Mouse (Mus musculus): ENCODE measurements around the gene Ank2.

Ank2 gene

GRCm38 (mm10) chr3:127498742-127499400 is at the start of gene Ank2:
Gene Ank2 (minus strand): TSS chr3:127499350.
- peak; percentile 80 for DNase-seq (ENCODE audit: low read depth, low spot score)

DNA sequence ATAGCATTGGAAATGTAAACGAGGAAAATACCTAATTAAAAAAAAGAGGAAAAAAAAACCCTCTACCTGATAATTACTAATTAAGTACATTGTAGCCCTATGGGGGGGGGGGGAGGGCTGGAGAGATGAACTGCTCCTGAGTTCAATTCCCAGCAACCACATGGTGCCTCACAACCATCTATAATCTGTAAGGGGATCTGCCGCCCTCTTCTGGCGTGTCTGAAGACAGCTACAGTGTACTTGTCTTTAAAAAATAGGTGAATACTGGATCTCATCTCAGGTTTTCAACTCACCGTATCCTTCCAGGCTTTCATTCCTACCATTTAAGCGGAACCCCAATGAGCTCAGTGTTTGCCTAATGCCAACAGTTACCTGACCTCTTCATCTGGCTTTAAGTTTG is 48.7 kb upstream of the Ank2 start:
- peak; percentile 24 for DNase-seq (ENCODE audit: low read depth, low spot score)

GRCm38 (mm10) chr3:127544610-127545121 is 45.5 kb upstream of the Ank2 start:
- DNase-seq (ENCODE audit: low read depth, low spot score): no peak

DNA sequence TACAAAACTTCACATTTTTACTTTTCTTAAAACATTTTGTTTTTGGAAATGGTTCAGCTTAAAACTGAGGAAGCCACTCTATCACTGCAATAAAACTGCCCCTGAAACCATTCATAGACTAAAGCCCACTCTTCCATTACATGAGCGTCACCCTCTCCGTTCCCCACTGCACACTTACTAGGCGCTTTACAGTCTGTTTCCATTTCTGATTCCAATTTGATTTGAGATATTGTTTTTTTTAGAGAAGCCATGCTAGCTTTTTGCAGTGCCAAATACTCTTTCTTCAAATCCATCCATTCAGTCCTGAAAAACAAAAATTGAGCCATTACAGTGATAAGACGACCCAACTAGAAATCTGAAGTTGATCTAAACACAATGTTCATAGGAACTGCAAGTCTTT is 44.8 kb upstream of the Ank2 start:
- DNase-seq (ENCODE audit: low read depth, low spot score): no peak

DNA sequence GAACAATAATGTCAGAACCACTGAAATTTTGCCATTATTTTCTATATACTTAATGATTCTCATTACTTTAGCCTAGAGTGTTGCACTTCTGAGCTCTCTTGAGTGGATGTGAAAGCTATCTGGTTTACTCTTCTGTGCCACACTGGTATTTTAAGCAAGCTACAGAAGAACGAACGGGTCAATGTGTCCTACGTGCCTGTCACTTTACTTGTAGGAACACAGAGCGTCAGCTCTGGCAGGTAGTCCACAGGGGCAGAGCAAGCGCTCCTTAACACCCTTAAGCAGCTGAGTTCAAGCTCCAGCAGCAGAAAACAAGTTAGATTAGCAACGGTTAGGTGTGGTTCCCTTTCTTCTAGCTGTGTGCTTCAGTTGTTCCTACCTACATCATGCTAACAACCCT is 40.0 kb upstream of the Ank2 start:
- DNase-seq (ENCODE audit: low read depth, low spot score): no peak

DNA sequence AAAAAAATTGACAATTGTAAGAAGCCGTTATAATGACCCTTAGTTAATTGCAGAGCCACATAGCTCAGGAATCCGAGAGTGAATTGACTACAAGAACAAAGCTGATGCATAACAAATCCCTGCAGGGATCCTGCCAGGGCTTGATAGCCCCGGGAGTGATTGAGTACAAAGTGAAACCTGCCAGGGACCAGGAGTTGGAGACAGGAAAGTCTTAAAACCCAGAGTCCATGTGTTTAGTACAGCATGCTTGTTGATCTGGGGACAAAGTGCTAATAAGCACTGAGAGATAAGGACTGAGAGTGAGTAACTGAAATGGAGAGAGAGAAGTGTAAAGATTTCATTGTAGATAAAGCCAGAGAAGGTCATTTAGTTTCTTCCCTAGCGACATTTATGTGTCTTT is 31.1 kb upstream of the Ank2 start:
- no peak for DNase-seq (ENCODE audit: low read depth, low spot score)

GRCm38 (mm10) chr3:127529824-127530223 is 30.7 kb upstream of the Ank2 start:
- no peak for DNase-seq (ENCODE audit: low read depth, low spot score)

DNA sequence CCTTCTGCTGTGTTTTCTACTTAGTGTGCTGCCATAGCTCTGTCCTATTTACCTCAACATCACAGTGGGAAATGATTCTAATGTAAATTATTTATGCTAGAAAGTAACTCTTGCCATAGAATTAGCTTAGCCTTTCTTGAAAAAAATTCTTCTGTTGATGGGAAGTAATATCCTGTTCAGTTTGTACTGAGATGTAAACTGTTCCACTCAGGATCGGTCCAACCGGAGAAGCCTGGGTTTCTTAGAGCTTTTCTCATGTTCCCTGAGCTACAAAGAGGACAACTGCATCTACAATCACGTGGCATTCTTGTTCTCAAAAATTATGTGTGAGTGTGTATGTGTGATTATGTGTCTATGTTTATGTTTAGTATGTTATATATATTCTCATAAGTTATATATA is 30.1 kb upstream of the Ank2 start:
- DNase-seq (ENCODE audit: low read depth, low spot score): no peak

DNA sequence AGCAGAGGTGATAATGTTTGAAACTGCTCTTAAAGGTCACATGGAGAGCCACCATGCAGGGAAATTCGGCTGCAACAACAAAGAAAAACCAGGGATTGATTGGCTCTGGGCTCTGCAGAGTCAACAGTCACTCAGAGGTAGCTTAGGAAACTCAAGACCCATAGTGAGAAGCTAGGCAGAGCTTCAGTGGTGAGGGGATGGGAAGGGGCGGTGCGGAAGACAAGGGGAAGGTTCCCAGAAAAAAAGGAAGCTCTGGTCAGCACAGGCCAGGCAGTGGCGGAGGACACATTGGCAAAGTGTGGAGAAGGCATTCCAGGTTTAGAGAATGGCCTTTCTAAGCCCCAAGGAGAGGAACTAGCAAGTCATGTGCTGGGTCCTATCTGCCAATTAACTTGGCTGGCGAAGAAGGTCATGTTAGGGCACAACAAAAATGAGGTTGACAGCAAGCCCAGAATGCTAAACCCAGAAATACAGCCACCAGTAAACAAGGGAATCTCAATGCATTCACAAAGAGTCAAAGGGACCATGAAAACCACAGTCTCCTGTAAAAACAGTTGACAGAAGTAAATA is 28.4 kb upstream of the Ank2 start:
- DNase-seq (ENCODE audit: low read depth, low spot score): peak; percentile 17

- peak; percentile 24 for DNase-seq (ENCODE audit: low read depth, low spot score)
Measured at GRCm38 (mm10) chr3:127525188-127525819, 26.2 kb upstream of the Ank2 start.

- no peak for DNase-seq (ENCODE audit: low read depth, low spot score)
Measured at GRCm38 (mm10) chr3:127521156-127521555, 22.0 kb upstream of the Ank2 start.

- DNase-seq (ENCODE audit: low read depth, low spot score): no peak
Measured at GRCm38 (mm10) chr3:127520300-127520699, 21.1 kb upstream of the Ank2 start.

DNA sequence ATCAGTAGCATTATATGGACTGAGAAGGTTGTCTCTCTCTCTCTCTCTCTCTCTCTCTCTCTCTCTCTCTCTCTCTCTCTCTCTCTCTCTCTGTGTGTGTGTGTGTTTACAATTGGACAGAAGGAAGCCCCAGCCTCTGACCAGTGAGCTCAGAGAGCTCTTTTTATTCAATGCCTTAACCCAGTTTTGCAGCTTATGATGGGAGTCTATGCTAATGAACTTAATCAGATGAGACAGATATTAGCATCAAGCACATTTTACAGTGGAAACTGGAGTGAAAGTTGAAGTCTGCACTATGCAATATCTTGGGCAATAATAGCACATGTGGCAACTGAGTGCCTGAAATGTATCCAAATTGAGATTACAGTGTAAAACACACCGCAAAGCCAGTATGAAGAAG is 16.1 kb upstream of the Ank2 start:
- no peak for DNase-seq (ENCODE audit: low read depth, low spot score)

GRCm38 (mm10) chr3:127513699-127514098 is 14.5 kb upstream of the Ank2 start:
- DNase-seq (ENCODE audit: low read depth, low spot score): no peak

DNA sequence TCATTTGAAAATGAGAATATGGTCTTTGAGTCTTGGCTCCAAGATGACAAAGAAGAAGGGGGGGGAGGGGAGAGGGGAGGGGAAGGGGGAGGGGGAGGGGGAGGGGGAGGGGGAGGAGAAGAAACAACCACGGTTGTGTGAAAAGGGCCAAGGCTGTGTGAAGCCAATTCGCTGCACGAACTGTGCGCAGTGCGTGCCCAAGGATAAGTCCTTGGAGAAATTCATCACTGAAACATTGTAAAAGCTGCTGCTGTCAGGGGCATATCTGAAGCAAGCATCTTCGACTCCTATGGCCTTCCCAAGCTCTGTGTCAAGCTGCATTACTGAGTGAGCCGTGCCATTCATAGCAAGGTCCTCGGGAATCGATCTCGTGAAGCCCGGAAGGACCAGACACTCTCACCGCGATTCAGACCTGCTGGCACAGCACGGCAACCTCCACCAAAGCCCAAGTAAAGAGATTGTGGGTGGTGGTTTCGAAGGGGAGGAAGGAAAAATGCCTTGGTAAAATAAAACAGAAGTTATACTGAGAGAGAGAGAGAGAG is 13.7 kb upstream of the Ank2 start:
- no peak for DNase-seq (ENCODE audit: low read depth, low spot score)

- DNase-seq (ENCODE audit: low read depth, low spot score): peak; percentile 35
Measured at GRCm38 (mm10) chr3:127511786-127512746, 12.9 kb upstream of the Ank2 start.

DNA sequence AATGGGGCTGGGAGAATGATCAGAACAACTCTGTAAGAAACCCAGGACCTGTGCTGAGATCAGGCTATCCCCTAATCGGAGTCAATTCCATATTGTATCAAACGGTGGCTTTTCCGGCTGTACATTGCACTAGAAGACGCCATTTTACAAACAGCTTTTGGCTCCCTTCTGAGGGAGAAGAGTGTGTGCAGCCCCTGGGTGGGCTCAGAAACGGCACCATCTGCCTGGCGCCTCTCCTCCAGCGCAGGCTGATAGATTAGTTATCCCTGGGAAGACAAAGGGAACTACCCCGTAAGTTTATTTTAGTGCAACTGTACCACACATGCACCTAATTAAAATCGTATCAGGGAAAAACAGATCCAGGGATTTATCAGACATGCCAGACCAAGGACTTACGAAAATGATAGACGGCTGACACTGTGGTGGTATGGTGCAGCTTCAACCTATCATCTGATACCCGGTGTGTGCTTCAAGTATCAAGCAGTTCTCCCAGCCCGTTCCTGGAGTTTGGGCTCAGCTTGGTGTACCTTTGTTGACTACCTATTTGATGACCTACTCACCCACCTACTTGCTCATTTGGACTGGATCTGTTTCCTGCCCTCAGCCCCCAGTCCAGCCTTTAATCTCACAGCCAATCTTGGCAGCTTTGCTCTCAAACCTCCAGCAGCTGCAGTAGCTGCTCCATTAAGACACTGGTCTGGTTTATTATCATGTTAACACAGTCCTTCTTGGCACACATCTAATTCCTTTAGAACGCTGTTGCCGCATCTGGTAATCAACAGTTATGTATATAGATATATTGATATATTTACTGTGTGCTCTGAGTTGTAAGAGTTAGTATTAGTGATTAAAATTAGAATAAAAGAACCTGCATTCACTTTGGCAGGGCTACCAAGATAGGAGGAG is 9.0 kb upstream of the Ank2 start:
- no peak for DNase-seq (ENCODE audit: low read depth, low spot score)

DNA sequence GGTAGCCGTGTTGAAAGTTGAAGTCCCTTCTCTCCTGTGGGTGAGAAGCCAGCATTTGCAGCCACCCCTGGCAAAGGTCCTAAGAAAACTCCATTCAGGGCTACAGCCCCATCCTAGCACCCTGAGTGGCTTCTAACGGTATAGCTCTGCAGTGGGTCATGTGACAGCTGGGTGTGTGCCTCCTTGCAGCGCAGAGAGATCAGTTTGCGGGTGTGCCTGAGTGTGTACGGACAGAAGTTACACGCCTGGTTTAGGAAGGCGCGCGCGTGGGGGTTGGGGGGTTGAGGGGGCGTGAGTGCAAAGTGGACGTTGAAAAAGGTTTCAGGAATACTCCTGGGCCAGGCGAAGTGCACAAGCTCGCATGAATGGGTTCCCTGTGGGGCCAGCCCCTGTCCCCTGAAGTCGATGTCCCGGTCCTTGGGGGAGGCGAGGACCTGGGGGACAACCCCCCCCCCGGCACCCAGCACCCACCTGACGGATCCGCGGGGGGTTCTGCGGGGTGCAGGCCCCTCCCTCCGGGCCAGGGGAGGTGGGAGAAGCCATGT is 881 bp downstream of the Ank2 start:
- peak; percentile 80 for DNase-seq (ENCODE audit: low read depth, low spot score)

- no peak for DNase-seq (ENCODE audit: low read depth, low spot score)
Measured at GRCm38 (mm10) chr3:127492663-127493062, 6.5 kb downstream of the Ank2 start.

GRCm38 (mm10) chr3:127487302-127487701 is 11.8 kb downstream of the Ank2 start:
- DNase-seq (ENCODE audit: low read depth, low spot score): peak; percentile 58

Data from brain, adult 2 months (tissue).